Mouse (Mus musculus) CH12.LX (cell line): ENCODE measurements around the gene Slc2a12. TPM values are rescaled to one million over a fixed set of nuclear protein-coding genes. Genes with fewer than 3 reads are reported as not detected.

Experiments used
- DNase-seq: peaks from one replicate; pipeline ENCODE4 v3.0.0-alpha.2; 2013; ENCODE audit errors: extremely low read depth
- H3K27ac ChIP-seq: 2 replicates; pipeline ENCODE4 v1.5.1; 2012; ENCODE audit warnings: low read depth, mild to moderate bottlenecking, control low read depth, moderate library complexity; ENCODE audit not compliant: insufficient read depth
- H3K27me3 ChIP-seq: replicated peaks from 2 replicates; pipeline ENCODE3; 2012; ENCODE audit warnings: inconsistent platforms
- H3K36me3 ChIP-seq, 2 experiments: replicated peaks in 1 of 2; 2 replicates each; pipeline versions ENCODE3 to v1.6.1; 2012; ENCODE audit warnings: inconsistent platforms in 1 of 2, low read length in 1 of 2, mild to moderate bottlenecking in 1 of 2, mixed read lengths in 1 of 2, moderate library complexity in 1 of 2; ENCODE audit not compliant: control insufficient read depth in 1 of 2, insufficient read depth in 1 of 2
- H3K4me1 ChIP-seq, 2 experiments: 2 replicates each; pipeline ENCODE4 v1.6.1; 2012; ENCODE audit warnings: inconsistent platforms in 1 of 2, moderate library complexity in 1 of 2; ENCODE audit not compliant: insufficient read depth in 2 of 2, control insufficient read depth in 1 of 2
- H3K4me2 ChIP-seq: 2 replicates; pipeline ENCODE4 v1.6.1; 2012; ENCODE audit warnings: low read depth, mild to moderate bottlenecking, control low read depth; ENCODE audit not compliant: poor library complexity, insufficient read depth, severe bottlenecking
- H3K4me3 ChIP-seq, 3 experiments: fragments of 150-350 bp in 1 of 3; sonication (generic) in 1 of 3; replicated peaks in 1 of 3; 2 replicates each; pipeline versions ENCODE3 to v1.5.1; 2011 to 2012; ENCODE audit warnings: low read depth in 2 of 3, low read length in 2 of 3, mild to moderate bottlenecking in 2 of 3, moderate library complexity in 2 of 3, control low read depth in 1 of 3, improper control_type of control experiment in 1 of 3, inconsistent platforms in 1 of 3, mixed read lengths in 1 of 3; ENCODE audit not compliant: poor library complexity in 1 of 3
- H3K79me2 ChIP-seq: replicated peaks from 2 replicates; pipeline ENCODE4 v1.6.1; 2012; ENCODE audit warnings: mild to moderate bottlenecking, moderate library complexity; ENCODE audit not compliant: control insufficient read depth, poor library complexity, insufficient read depth, severe bottlenecking; ENCODE audit errors: extremely low read depth
- H3K9ac ChIP-seq: 2 replicates; pipeline ENCODE4 v1.6.1; 2012; ENCODE audit warnings: low read depth, mild to moderate bottlenecking, control low read depth, moderate library complexity; ENCODE audit not compliant: insufficient read depth
- H3K9me3 ChIP-seq: replicated peaks from 2 replicates; pipeline ENCODE3; 2012; ENCODE audit warnings: low read length, inconsistent platforms, mixed read lengths
- BHLHE40 ChIP-seq: IDR thresholded peaks from 2 replicates; pipeline ENCODE4 v1.6.1; 2011; ENCODE audit warnings: mild to moderate bottlenecking, low read depth, low read length, improper control_type of control experiment
- CHD1 ChIP-seq: IDR thresholded peaks from 2 replicates; pipeline ENCODE4 v1.6.1; 2012; ENCODE audit warnings: low read depth, low read length, improper control_type of control experiment, inconsistent platforms
- ELF1 ChIP-seq: IDR thresholded peaks from 2 replicates; pipeline ENCODE4 v1.6.1; 2014; ENCODE audit warnings: low read depth, mild to moderate bottlenecking, inconsistent platforms, low read length, improper control_type of control experiment
- ETS1 ChIP-seq: conservative IDR thresholded peaks from 2 replicates; pipeline ENCODE4 v1.6.1; 2012; ENCODE audit warnings: low read depth, mild to moderate bottlenecking, inconsistent platforms, low read length, improper control_type of control experiment, moderate library complexity
- KAT2A ChIP-seq: IDR thresholded peaks from 2 replicates; pipeline ENCODE4 v1.6.1; 2012; ENCODE audit warnings: low read length, improper control_type of control experiment, inconsistent platforms; ENCODE audit not compliant: insufficient replicate concordance
- MAX ChIP-seq: IDR thresholded peaks from 2 replicates; pipeline ENCODE4 v1.6.1; 2011; ENCODE audit warnings: low read length, improper control_type of control experiment
- MAZ ChIP-seq: IDR thresholded peaks from 2 replicates; pipeline ENCODE4 v1.6.1; 2012; ENCODE audit warnings: low read depth, mild to moderate bottlenecking, inconsistent platforms, low read length, improper control_type of control experiment, moderate library complexity
- NELFE ChIP-seq: IDR thresholded peaks from 2 replicates; pipeline ENCODE4 v1.6.1; 2011; ENCODE audit warnings: low read depth, low read length, improper control_type of control experiment
- PAX5 ChIP-seq: IDR thresholded peaks from 2 replicates; pipeline ENCODE4 v1.6.1; 2012; ENCODE audit warnings: low read length, inconsistent platforms, mixed read lengths
- RCOR1 ChIP-seq: conservative IDR thresholded peaks from 2 replicates; pipeline ENCODE4 v1.6.1; 2012; ENCODE audit warnings: low read depth, mild to moderate bottlenecking, inconsistent platforms, low read length, improper control_type of control experiment
- SIN3A ChIP-seq: IDR thresholded peaks from 2 replicates; pipeline ENCODE4 v1.6.1; 2012; ENCODE audit warnings: low read length, improper control_type of control experiment, inconsistent platforms
- TBP ChIP-seq: conservative IDR thresholded peaks from 2 replicates; pipeline ENCODE4 v1.6.1; 2011; ENCODE audit warnings: low read depth, low read length, improper control_type of control experiment
- UBTF ChIP-seq: IDR thresholded peaks from 2 replicates; pipeline ENCODE4 v1.6.1; 2012; ENCODE audit warnings: low read depth, mild to moderate bottlenecking, inconsistent platforms, low read length, improper control_type of control experiment, moderate library complexity
- USF1 ChIP-seq: IDR thresholded peaks from 2 replicates; pipeline ENCODE4 v1.6.1; 2014; ENCODE audit warnings: low read depth, mild to moderate bottlenecking, inconsistent platforms, low read length, improper control_type of control experiment
- USF2 ChIP-seq: conservative IDR thresholded peaks from 2 replicates; pipeline ENCODE4 v1.6.1; 2011; ENCODE audit warnings: low read depth, low read length, improper control_type of control experiment
- ZC3H11A ChIP-seq: IDR thresholded peaks from 2 replicates; pipeline ENCODE4 v1.6.1; 2012; ENCODE audit warnings: low read depth, mild to moderate bottlenecking, inconsistent platforms, low read length, improper control_type of control experiment
- ZKSCAN1 ChIP-seq: IDR thresholded peaks from 2 replicates; pipeline ENCODE4 v1.6.1; 2012; ENCODE audit warnings: low read depth, inconsistent platforms, low read length, improper control_type of control experiment, borderline replicate concordance
- ZMIZ1 ChIP-seq: IDR thresholded peaks from 2 replicates; pipeline ENCODE4 v1.6.1; 2012; ENCODE audit warnings: low read depth, mild to moderate bottlenecking, inconsistent platforms, low read length, improper control_type of control experiment
- ZNF384 ChIP-seq: IDR thresholded peaks from 2 replicates; pipeline ENCODE4 v1.6.1; 2012; ENCODE audit warnings: low read depth, low read length, improper control_type of control experiment, inconsistent platforms
- dilution Hi-C: fragments of 300-500 bp; cut with MboI; formaldehyde crosslinking; loops from 2 replicates; pipeline ENCODE4 v1.14.3; 2020; ENCODE audit warnings: low sequenced_read_pairs; ENCODE audit not compliant: extremely low pct_unique_long_range_greater_than_20kb, extremely low pct_ligation_motif_present
- in situ Hi-C: fragments of 300-500 bp; cut with MboI; formaldehyde crosslinking; loops from 3 replicates; pipeline ENCODE4 v1.14.3; 2019; ENCODE audit warnings: low sequenced_read_pairs, low pct_ligation_motif_present, low pct_unique_long_range_greater_than_20kb, mixed read lengths
- polyA plus RNA-seq: library from polyadenylated mRNA; unstranded; fragments of >175 nt; gene quantifications from 2 replicates; pipeline ENCODE4 v1.2.1, GENCODE M21; 2012; ENCODE audit warnings: low read depth; ENCODE audit not compliant: insufficient read length
- total RNA-seq, 2 experiments: library from RNA; depleted of rRNA; stranded (reverse); fragments of 300-350 nt in 1 of 2; fragments of >200 nt in 1 of 2; gene quantifications; 2 replicates each; pipeline ENCODE4 v1.2.3; 2012 to 2014

Gene Slc2a12
- total and polyA plus RNA-seq, 3 experiments, result 0.25 TPM; not detected in 2

- Histone ChIP-seq H3K9me3 (no peaks in the 10 kb centered on the region), H3K36me3 (no peaks in the 10 kb centered on the region), H3K27me3 (no peaks in the 10 kb centered on the region), H3K27ac (no peak overlapping the region), H3K4me2 (no peak overlapping the region), H3K4me3 (no peak overlapping the region), H3K9ac (no peak overlapping the region), H3K79me2 (no peaks in the 10 kb centered on the region), H3K4me1 (peaks cover 0 to 5% of the 10 kb centered on the region in 2 experiments; a peak in 1 of 4 replicates)
- dilution Hi-C loops (no loop called here), in situ Hi-C loops (no loop called here)
- TF ChIP-seq USF2, result no peak
- DNase-seq, result no peak
Observed at GRCm38 (mm10) chr10:22614554-22614953, 30.3 kb upstream of the Slc2a12 start.

- TF ChIP-seq UBTF (no peak), ZC3H11A (no peak), ETS1 (no peak), TBP (no peak), NELFE (no peak), MAZ (no peak), ZNF384 (no peak), ELF1 (no peak), ZKSCAN1 (no peak), PAX5 (no peak), SIN3A (no peak), KAT2A (no peak), CHD1 (no peak), ZMIZ1 (no peak), USF1 (no peak), MAX (no peak), BHLHE40 (no peak), RCOR1 (no peak)
- TF ChIP-seq, all 38 proteins: peak for 0
- Histone ChIP-seq H3K79me2 (no peaks in the 10 kb centered on the region), H3K27me3 (no peaks in the 10 kb centered on the region), H3K4me3 (no peak overlapping the region), H3K36me3 (no peaks in the 10 kb centered on the region), H3K9me3 (no peaks in the 10 kb centered on the region), H3K27ac (no peak overlapping the region), H3K9ac (no peak overlapping the region), H3K4me1 (peaks cover 0 to 5% of the 10 kb centered on the region in 2 experiments; a peak in 1 of 4 replicates), H3K4me2 (no peak overlapping the region)
- DNase-seq, result no peak
- in situ Hi-C loops (no loop called here), dilution Hi-C loops (no loop called here)
Observed at GRCm38 (mm10) chr10:22615309-22615708, 29.5 kb upstream of the Slc2a12 start.
